Mouse (Mus musculus) forebrain, embryonic 13.5 days (tissue): ENCODE measurements at regions not wholly inside any gene's neighbourhood (a gene's known extent, or its start where the extent isn't known, plus 50 kb on each side); places are given as distances from the start of the nearest gene placed in this dataset.

Experiments
- ATAC-seq: fragments of 200-750 bp; cut with Nextera tagmentation; 2 replicates; pipeline ENCODE4 v1.8.0; 2017
- H3K27ac ChIP-seq: fragments of 300-500 bp; sonication (generic); 2 replicates; pipeline ENCODE4 v1.5.1; 2015; ENCODE audit warnings: inconsistent platforms, mild to moderate bottlenecking, moderate library complexity
- H3K27me3 ChIP-seq: fragments of 300-500 bp; sonication (generic); 2 replicates; pipeline ENCODE4 v1.6.1; 2015; ENCODE audit warnings: mild to moderate bottlenecking, inconsistent platforms
- H3K36me3 ChIP-seq: fragments of 300-500 bp; sonication (generic); 2 replicates; pipeline ENCODE4 v1.6.1; 2015; ENCODE audit warnings: mild to moderate bottlenecking, inconsistent platforms; ENCODE audit not compliant: poor library complexity, severe bottlenecking
- H3K4me1 ChIP-seq: fragments of 300-500 bp; sonication (generic); 2 replicates; pipeline ENCODE4 v1.6.1; 2015; ENCODE audit warnings: inconsistent platforms
- H3K4me2 ChIP-seq: fragments of 300-500 bp; sonication (generic); 2 replicates; pipeline ENCODE4 v1.6.1; 2015; ENCODE audit warnings: inconsistent platforms, mild to moderate bottlenecking, moderate library complexity
- H3K4me3 ChIP-seq: fragments of 300-500 bp; sonication (generic); 2 replicates; pipeline ENCODE4 v1.5.1; 2015; ENCODE audit warnings: mild to moderate bottlenecking, inconsistent platforms
- H3K9ac ChIP-seq: fragments of 300-500 bp; sonication (generic); 2 replicates; pipeline ENCODE4 v1.6.1; 2015; ENCODE audit warnings: mild to moderate bottlenecking, inconsistent platforms
- H3K9me3 ChIP-seq: fragments of 300-500 bp; sonication (generic); replicated peaks from 2 replicates; pipeline ENCODE4 v1.6.1; 2016; ENCODE audit warnings: inconsistent platforms
- whole genome bisulfite sequencing: fragments of 180-500 bp; shearing (Covaris S2); methylation state at CpG from one replicate; pipeline ENCODE4 v1.1.7; 2015; 5-methylcytosine and 5-hydroxymethylcytosine counted together

DNA sequence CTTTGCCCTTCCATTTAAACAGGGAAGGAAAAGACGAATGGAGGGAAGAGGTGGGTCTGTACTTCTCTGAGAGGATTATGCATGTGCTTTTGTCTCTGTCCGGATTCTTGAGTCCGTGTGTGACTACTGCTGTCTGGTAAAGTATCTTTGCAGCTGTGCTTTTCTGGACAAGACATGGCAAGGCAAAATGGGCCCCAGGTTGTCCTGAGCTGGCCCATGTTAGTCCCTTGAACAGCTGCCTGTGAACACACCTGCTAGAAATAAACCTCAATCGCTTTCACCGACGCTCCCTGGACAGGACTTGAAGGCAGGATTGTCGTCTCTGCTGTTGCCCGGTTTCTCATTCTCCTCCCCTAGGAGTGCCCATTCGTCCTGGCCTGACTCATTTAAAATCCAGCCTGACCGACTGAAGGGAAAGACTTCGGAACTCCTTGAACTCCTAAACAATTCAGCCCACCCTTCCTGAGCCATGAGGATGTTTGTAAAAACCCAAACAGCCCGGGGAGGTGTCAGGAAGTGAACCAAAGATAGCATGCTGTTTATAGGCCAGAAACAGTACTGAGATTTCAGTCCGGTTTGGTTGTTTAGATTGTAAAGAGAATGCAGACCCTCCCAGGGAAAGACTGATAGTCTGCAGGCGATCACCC is 281.7 kb downstream of the Qk start:
- no peak overlapping the region for H3K4me3 ChIP-seq
- H3K27me3 ChIP-seq, result no peaks in the 10 kb centered on the region
- H3K27ac ChIP-seq, result no peak overlapping the region
- H3K4me1 ChIP-seq, result no peaks in the 10 kb centered on the region
- ATAC-seq, result no peak
- H3K9ac ChIP-seq, result no peak overlapping the region
- H3K9me3 ChIP-seq, result no peaks in the 10 kb centered on the region
- no peak overlapping the region for H3K4me2 ChIP-seq
- H3K36me3 ChIP-seq, result no peaks in the 10 kb centered on the region
- WGBS, result 40% methylated on average over 14 of the region's 14 CpGs

GRCm38 (mm10) chr17:10033510-10033909 is 286.1 kb downstream of the Qk start:
- Histone ChIP-seq H3K9me3 (no peaks in the 10 kb centered on the region), H3K4me3 (no peak overlapping the region), H3K4me2 (no peak overlapping the region), H3K9ac (no peak overlapping the region), H3K27me3 (no peaks in the 10 kb centered on the region), H3K36me3 (no peaks in the 10 kb centered on the region), H3K27ac (no peak overlapping the region), H3K4me1 (0 out of 2 replicates have a peak, but pooled peaks cover 6% of the 10 kb centered on the region)
- ATAC-seq, result no peak
- 53% methylated on average over 4 of the region's 4 CpGs for WGBS

GRCm38 (mm10) chr17:10031033-10031432 is 288.6 kb downstream of the Qk start:
- no peak overlapping the region for H3K4me3 ChIP-seq
- H3K4me1 ChIP-seq, result 0 out of 2 replicates have a peak, but pooled peaks cover 6% of the 10 kb centered on the region
- no peak for ATAC-seq
- no peaks in the 10 kb centered on the region for H3K36me3 ChIP-seq
- no peaks in the 10 kb centered on the region for H3K27me3 ChIP-seq
- no peak overlapping the region for H3K27ac ChIP-seq
- no peak overlapping the region for H3K4me2 ChIP-seq
- WGBS, result 78% methylated on average over 3 of the region's 3 CpGs
- H3K9ac ChIP-seq, result no peak overlapping the region
- H3K9me3 ChIP-seq, result no peaks in the 10 kb centered on the region

DNA sequence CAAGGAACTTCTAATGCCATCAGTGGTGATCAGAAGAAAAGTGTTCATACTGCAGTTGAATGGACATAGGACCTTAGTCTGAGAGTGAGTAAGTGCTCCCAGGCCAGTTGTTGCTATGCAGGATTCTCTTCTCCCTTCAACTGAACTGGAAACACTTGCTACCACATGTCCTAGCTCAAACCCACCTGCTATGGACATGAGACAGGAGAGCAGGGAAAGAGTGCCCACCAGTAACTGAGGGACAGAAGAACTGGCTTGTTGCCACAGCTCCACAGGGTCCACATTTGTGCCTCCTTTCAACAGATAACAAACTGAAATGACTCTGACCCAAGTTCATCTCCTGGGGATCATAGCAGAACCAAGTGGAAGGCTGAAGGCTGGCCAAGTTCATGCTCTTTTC is 292.9 kb downstream of the Qk start:
- no peak for ATAC-seq
- Histone ChIP-seq H3K4me1 (0 out of 2 replicates have a peak, but pooled peaks cover 6% of the 10 kb centered on the region), H3K27ac (no peak overlapping the region)

GRCm38 (mm10) chr17:10025212-10025611 is 294.4 kb downstream of the Qk start:
- Histone ChIP-seq H3K9ac (no peak overlapping the region), H3K4me3 (no peak overlapping the region), H3K27me3 (no peaks in the 10 kb centered on the region), H3K9me3 (no peaks in the 10 kb centered on the region), H3K36me3 (no peaks in the 10 kb centered on the region), H3K4me1 (no peaks in the 10 kb centered on the region), H3K4me2 (no peak overlapping the region), H3K27ac (no peak overlapping the region)
- whole genome bisulfite sequencing, result 89% methylated on average over 5 of the region's 5 CpGs
- ATAC-seq, result no peak

More for the DNA sequence above, 292.9 kb downstream of the Qk start:
- H3K4me2 ChIP-seq, result no peak overlapping the region
- H3K27me3 ChIP-seq, result no peaks in the 10 kb centered on the region
- H3K9ac ChIP-seq, result no peak overlapping the region
- H3K9me3 ChIP-seq, result no peaks in the 10 kb centered on the region
- H3K4me3 ChIP-seq, result no peak overlapping the region
- H3K36me3 ChIP-seq, result no peaks in the 10 kb centered on the region

- H3K27ac ChIP-seq, result no peak overlapping the region
- no peak for ATAC-seq
- H3K4me3 ChIP-seq, result no peak overlapping the region
- no peaks in the 10 kb centered on the region for H3K9me3 ChIP-seq
- no peaks in the 10 kb centered on the region for H3K27me3 ChIP-seq
- H3K9ac ChIP-seq, result no peak overlapping the region
- H3K4me2 ChIP-seq, result no peak overlapping the region
- no peaks in the 10 kb centered on the region for H3K4me1 ChIP-seq
- no peaks in the 10 kb centered on the region for H3K36me3 ChIP-seq
These were observed 295.3 kb downstream of the Qk start for GRCm38 (mm10) chr17:10024323-10024722.

DNA sequence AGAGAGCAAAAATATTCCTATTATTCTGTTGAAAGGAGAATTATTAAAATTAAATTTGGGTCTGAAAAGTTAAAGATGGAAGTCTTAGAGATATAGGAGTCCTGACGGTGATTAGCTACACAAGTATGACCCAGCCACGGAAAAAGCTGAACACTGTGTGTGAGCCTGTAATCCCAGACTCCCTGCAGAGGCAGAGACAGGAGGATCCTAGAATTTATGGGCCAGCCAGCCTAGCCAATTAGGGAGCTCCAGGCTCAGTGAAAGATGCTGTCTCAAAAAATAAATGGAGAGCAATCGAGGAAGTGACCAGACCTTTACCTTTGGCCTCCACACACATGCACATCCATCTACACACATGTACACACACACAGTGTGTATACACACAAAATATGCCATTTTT is 307.5 kb downstream of the Qk start:
- Histone ChIP-seq H3K36me3 (no peaks in the 10 kb centered on the region), H3K27me3 (no peaks in the 10 kb centered on the region), H3K27ac (no peak overlapping the region), H3K9ac (no peak overlapping the region), H3K9me3 (no peaks in the 10 kb centered on the region), H3K4me3 (no peak overlapping the region), H3K4me2 (no peak overlapping the region), H3K4me1 (no peaks in the 10 kb centered on the region)
- no peak for ATAC-seq
- WGBS, result 52% methylated on average over 3 of the region's 3 CpGs

DNA sequence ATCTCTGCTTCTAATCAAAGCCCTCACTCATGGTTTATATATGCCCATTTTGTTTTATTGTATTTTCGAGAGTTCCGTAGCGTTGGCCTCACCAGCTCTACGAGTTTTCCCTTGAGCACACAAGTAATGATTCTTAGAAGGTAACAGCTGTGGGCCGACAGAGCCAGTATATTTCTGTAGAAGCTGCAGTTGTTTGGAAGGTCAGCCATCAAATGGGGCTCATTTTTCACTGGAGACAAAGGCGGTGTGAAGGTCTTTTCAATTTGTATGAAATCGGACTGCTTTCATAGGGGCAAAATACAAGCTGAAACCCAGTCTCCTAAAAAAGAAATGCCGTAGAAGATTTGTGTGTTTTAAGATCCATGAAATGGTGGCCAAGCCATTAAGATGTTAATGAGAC is 307.9 kb downstream of the Qk start:
- no peak overlapping the region for H3K9ac ChIP-seq
- H3K27ac ChIP-seq, result no peak overlapping the region
- H3K4me2 ChIP-seq, result no peak overlapping the region
- H3K4me3 ChIP-seq, result no peak overlapping the region
- no peaks in the 10 kb centered on the region for H3K9me3 ChIP-seq
- H3K27me3 ChIP-seq, result no peaks in the 10 kb centered on the region
- H3K4me1 ChIP-seq, result no peaks in the 10 kb centered on the region
- WGBS, result 78% methylated on average over 8 of the region's 8 CpGs
- no peak for ATAC-seq
- H3K36me3 ChIP-seq, result no peaks in the 10 kb centered on the region

- no peak for ATAC-seq
- no peak overlapping the region for H3K9ac ChIP-seq
- H3K27me3 ChIP-seq, result no peaks in the 10 kb centered on the region
- H3K27ac ChIP-seq, result no peak overlapping the region
- H3K36me3 ChIP-seq, result no peaks in the 10 kb centered on the region
- H3K4me1 ChIP-seq, result no peaks in the 10 kb centered on the region
- WGBS, result 89% methylated on average over 7 of the region's 7 CpGs
- no peak overlapping the region for H3K4me2 ChIP-seq
- H3K9me3 ChIP-seq, result no peaks in the 10 kb centered on the region
- no peak overlapping the region for H3K4me3 ChIP-seq
These were observed 318.5 kb downstream of the Qk start for GRCm38 (mm10) chr17:10001071-10001591.

DNA sequence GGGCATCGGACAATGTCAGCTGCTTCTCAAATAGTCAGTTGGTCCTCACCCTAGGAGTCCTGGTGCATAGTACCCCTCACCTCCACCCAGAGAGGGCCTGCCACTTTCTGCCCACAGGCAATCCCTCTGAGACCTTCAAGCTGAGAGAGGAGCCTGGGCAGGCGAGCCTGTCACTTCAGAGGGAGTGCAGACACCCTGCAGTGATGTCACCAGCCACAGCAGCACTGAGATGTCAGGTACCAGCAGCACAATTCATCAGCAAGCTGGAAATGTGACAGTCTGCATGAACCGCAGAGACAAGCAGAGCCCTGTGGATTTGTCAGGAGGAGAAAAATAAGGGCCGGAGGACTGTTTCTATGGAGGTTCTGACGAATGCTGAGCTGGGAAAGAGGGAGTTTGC is 324.3 kb downstream of the Qk start:
- no peak overlapping the region for H3K4me2 ChIP-seq
- no peak overlapping the region for H3K9ac ChIP-seq
- no peak overlapping the region for H3K4me3 ChIP-seq
- no peaks in the 10 kb centered on the region for H3K4me1 ChIP-seq
- H3K9me3 ChIP-seq, result no peaks in the 10 kb centered on the region
- H3K36me3 ChIP-seq, result no peaks in the 10 kb centered on the region
- no peak overlapping the region for H3K27ac ChIP-seq
- no peak for ATAC-seq
- no peaks in the 10 kb centered on the region for H3K27me3 ChIP-seq
- WGBS, result 77% methylated on average over 5 of the region's 5 CpGs

DNA sequence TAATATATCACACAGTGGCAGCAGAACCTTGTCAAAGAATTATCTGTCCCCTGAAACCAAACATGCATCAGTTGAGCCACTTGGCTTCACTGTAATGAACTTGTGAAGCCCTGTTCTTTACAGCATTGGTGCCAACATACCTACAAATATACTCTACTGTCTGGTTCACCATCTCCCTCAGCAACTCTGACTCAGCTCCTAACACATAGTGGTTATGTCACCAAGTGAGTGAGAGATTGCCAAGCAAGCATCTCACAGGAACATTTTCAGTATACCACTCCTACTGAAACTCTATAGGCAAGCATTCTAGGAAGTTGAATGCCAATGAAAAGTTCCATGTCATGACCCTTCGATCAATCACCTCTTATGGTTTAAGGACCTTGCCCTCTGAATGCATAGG is 321.2 kb upstream of the Pabpc6 start:
- ATAC-seq, result no peak
- no peaks in the 10 kb centered on the region for H3K36me3 ChIP-seq
- no peaks in the 10 kb centered on the region for H3K27me3 ChIP-seq
- no peak overlapping the region for H3K9ac ChIP-seq
- no peak overlapping the region for H3K27ac ChIP-seq
- no peak overlapping the region for H3K4me3 ChIP-seq
- 94% methylated on average over 1 of the region's 1 CpGs for WGBS
- H3K9me3 ChIP-seq, result peaks cover 6% of the 10 kb centered on the region
- no peaks in the 10 kb centered on the region for H3K4me1 ChIP-seq
- no peak overlapping the region for H3K4me2 ChIP-seq

- Histone ChIP-seq H3K4me1 (peaks cover 18% of the 10 kb centered on the region), H3K9ac (no peak overlapping the region), H3K4me2 (no peak overlapping the region), H3K27me3 (no peaks in the 10 kb centered on the region), H3K4me3 (no peak overlapping the region), H3K36me3 (no peaks in the 10 kb centered on the region), H3K27ac (no peak overlapping the region), H3K9me3 (peaks cover 3% of the 10 kb centered on the region)
- WGBS, result 92% methylated on average over 3 of the region's 3 CpGs
- no peak for ATAC-seq
These were observed 311.8 kb upstream of the Pabpc6 start for GRCm38 (mm10) chr17:9981273-9981672.

DNA sequence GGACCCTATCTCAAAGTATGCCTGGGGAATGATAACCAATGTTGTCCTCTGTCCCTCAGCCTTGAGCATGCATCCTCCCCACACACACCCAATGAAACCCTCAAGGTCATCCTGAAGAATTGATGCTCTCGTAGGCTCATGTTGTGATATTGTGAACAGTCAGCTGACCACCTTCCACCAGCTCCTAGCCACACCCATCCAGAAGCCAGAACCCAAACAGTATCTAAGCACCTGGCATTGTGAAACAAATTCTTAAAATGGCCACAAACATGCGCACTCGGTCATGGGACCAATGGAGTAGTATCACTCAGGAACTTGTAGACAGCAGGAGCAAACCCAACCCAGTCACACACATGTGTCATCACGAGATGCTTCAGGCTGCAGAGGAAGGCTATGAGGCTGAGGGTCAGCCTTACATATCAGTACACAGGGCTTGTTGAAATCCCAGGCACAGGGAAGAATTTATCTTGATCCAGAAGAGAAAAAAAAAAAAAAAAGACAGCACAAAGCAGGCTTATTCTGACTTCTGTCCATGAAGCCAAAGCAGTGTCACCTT is 307.4 kb upstream of the Pabpc6 start:
- no peaks in the 10 kb centered on the region for H3K27me3 ChIP-seq
- no peaks in the 10 kb centered on the region; the same call in 1 of the 2 replicates for H3K9me3 ChIP-seq
- no peaks in the 10 kb centered on the region for H3K36me3 ChIP-seq
- H3K4me1 ChIP-seq, result peaks cover 18% of the 10 kb centered on the region
- no peak overlapping the region for H3K27ac ChIP-seq
- H3K9ac ChIP-seq, result no peak overlapping the region
- 93% methylated on average over 4 of the region's 4 CpGs for WGBS
- no peak overlapping the region for H3K4me2 ChIP-seq
- no peak overlapping the region for H3K4me3 ChIP-seq
- no peak for ATAC-seq
